Mouse (Mus musculus): ENCODE measurements at regions not wholly inside any gene's neighbourhood (a gene's known extent, or its start where the extent isn't known, plus 50 kb on each side); places are given as distances from the start of the nearest gene placed in this dataset.

DNA sequence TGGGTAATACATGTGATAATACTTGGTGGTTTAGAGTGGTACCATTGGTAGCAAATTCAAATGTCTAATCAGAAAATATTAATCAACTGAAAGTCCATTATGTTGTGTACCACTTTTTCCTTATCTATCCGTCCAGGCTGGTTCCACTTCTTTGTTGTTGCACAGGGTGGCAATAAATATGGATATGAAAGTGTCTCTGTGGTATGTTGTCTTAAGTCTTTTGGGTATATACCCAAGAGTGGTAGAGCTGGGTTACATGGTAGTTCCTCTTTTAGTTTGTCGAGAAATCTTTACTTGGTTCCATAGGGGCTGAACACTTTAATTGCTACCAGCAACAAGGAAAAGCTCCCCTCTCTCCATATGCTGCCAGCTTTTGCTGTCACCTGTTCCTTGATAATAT, 184.9 kb downstream of the 4933412E24Rik start:
- TF ChIP-seq FOSL1 (IDR thresholded peaks at IDR 0.05; ENCODE audit: insufficient read depth, low read length, poor library complexity, severe bottlenecking) (no peak), MYOG (IDR thresholded peaks at IDR 0.05; ENCODE audit: control insufficient read depth, extremely low read depth, insufficient read length) (no peak), MYOD1 (IDR thresholded peaks at IDR 0.05; ENCODE audit: control insufficient read depth, insufficient read length, low read depth) (no peak), CEBPB (IDR thresholded peaks at IDR 0.05; ENCODE audit: low read depth) (no peak), USF1 (IDR thresholded peaks at IDR 0.05; ENCODE audit: low read depth) (no peak), MAX (IDR thresholded peaks at IDR 0.05) (no peak)
- Histone ChIP-seq H3K79me3 (ENCODE audit: low read depth) (no peaks in the 10 kb centered on the region), H3K79me2 (ENCODE audit: control insufficient read depth, insufficient read depth) (no peaks in the 10 kb centered on the region), H3K4me3 (ENCODE audit: insufficient read depth, poor library complexity, severe bottlenecking) (no peak overlapping the region), H3ac (ENCODE audit: control insufficient read depth, insufficient read length, low read depth) (no peak overlapping the region), H3K36me3 (ENCODE audit: control insufficient read depth, insufficient read depth) (no peaks in the 10 kb centered on the region), H3K27me3 (ENCODE audit: control insufficient read depth, insufficient read depth, insufficient read length) (no peaks in the 10 kb centered on the region)

DNA sequence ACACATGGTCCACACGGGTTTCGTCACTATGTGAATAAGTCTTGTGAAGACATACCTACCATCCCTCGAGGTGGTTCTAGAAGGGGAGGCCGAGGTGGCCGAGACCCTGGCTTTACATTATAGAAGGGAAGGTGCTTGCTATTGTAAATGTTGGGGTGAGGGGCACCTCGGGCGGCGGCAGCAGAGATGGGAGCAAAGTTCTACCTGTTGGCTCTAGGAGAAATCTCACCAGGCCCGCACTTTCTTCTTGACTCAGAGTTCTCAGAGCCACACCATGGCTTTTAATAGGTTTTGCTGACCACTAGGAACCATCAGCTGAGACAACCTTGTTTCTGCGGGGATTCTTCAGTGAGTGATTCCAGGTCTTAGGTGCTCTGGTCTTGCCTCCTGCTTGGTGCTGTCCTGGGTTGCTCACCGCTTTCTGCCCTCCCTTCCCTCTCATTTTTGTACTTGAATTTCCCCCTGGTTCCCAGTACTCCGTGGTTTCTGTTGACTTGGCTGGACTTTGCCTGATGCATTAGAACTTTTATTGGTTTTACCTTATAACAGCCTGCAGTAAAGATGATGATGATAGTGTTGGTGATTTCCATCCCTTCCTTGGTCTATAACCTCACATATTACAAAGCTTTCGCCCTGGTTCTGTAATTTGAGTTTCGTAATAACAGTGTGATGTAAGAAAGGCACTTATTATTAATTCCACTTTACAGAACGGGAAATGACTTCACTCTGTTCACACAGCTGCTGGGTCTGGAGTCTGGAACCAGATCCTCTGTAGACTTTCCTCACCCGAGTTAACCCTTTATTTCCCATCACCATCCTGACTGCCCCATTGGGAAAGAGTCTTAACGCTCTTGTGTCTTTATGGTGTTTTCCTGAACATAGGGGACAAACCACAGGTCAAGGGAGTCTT, 185.6 kb downstream of the 4933412E24Rik start:
- no peaks in the 10 kb centered on the region for H3K79me2 ChIP-seq (ENCODE audit: control insufficient read depth, insufficient read depth)
- no peak overlapping the region for H3K4me3 ChIP-seq (ENCODE audit: insufficient read depth, poor library complexity, severe bottlenecking)
- no peaks in the 10 kb centered on the region for H3K36me3 ChIP-seq (ENCODE audit: control insufficient read depth, insufficient read depth)
- no peaks in the 10 kb centered on the region for H3K27me3 ChIP-seq (ENCODE audit: control insufficient read depth, insufficient read depth, insufficient read length)
- H3ac ChIP-seq (ENCODE audit: control insufficient read depth, insufficient read length, low read depth) = no peak overlapping the region
- no peaks in the 10 kb centered on the region for H3K79me3 ChIP-seq (ENCODE audit: low read depth)
- peak; percentile 68 for TF ChIP-seq CEBPB (IDR thresholded peaks at IDR 0.05; ENCODE audit: low read depth)
- no peak for TF ChIP-seq USF1 (IDR thresholded peaks at IDR 0.05; ENCODE audit: low read depth)
- TF ChIP-seq MYOD1 (IDR thresholded peaks at IDR 0.05; ENCODE audit: control insufficient read depth, insufficient read length, low read depth) = peak; percentile 64

DNA sequence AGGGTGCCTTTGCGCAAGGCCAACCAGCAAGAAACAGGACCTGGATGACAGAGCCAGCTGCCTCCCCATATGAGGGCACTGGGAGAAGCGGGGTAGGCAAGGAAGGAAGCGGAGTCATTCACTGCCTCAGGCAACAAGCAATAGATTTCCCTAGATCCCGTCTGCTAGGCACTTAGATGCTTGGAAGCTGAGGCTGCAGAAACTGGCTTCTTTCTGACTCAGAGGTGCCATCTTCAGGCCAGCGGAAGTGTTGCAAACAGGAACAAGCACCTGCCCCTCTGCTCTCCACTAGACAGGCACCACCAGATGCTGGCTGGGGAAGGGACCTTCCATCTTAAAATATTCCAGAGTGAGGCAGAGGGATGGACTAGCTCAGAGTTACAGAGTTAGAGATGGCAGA, 188.0 kb downstream of the 4933412E24Rik start:
- no peaks in the 10 kb centered on the region for H3K27me3 ChIP-seq (ENCODE audit: control insufficient read depth, insufficient read depth, insufficient read length)
- H3K79me2 ChIP-seq (ENCODE audit: control insufficient read depth, insufficient read depth) = no peaks in the 10 kb centered on the region
- no peaks in the 10 kb centered on the region for H3K79me3 ChIP-seq (ENCODE audit: low read depth)
- no peak overlapping the region for H3K4me3 ChIP-seq (ENCODE audit: insufficient read depth, poor library complexity, severe bottlenecking)
- no peaks in the 10 kb centered on the region for H3K36me3 ChIP-seq (ENCODE audit: control insufficient read depth, insufficient read depth)
- H3ac ChIP-seq (ENCODE audit: control insufficient read depth, insufficient read length, low read depth) = no peak overlapping the region
- no peak for TF ChIP-seq MYOG (IDR thresholded peaks at IDR 0.05; ENCODE audit: control insufficient read depth, extremely low read depth, insufficient read length)
- TF ChIP-seq CEBPB (IDR thresholded peaks at IDR 0.05; ENCODE audit: low read depth) = peak; percentile 22
- no peak for TF ChIP-seq FOSL1 (IDR thresholded peaks at IDR 0.05; ENCODE audit: insufficient read depth, low read length, poor library complexity, severe bottlenecking)
- peak; percentile 84 for TF ChIP-seq CTCF (IDR thresholded peaks at IDR 0.05; ENCODE audit: control insufficient read depth, insufficient read depth, insufficient read length)
- TF ChIP-seq MAX (IDR thresholded peaks at IDR 0.05) = no peak
- TF ChIP-seq USF1 (IDR thresholded peaks at IDR 0.05; ENCODE audit: low read depth) = no peak
- TF ChIP-seq MYOD1 (IDR thresholded peaks at IDR 0.05; ENCODE audit: control insufficient read depth, insufficient read length, low read depth) = peak; percentile 52

DNA sequence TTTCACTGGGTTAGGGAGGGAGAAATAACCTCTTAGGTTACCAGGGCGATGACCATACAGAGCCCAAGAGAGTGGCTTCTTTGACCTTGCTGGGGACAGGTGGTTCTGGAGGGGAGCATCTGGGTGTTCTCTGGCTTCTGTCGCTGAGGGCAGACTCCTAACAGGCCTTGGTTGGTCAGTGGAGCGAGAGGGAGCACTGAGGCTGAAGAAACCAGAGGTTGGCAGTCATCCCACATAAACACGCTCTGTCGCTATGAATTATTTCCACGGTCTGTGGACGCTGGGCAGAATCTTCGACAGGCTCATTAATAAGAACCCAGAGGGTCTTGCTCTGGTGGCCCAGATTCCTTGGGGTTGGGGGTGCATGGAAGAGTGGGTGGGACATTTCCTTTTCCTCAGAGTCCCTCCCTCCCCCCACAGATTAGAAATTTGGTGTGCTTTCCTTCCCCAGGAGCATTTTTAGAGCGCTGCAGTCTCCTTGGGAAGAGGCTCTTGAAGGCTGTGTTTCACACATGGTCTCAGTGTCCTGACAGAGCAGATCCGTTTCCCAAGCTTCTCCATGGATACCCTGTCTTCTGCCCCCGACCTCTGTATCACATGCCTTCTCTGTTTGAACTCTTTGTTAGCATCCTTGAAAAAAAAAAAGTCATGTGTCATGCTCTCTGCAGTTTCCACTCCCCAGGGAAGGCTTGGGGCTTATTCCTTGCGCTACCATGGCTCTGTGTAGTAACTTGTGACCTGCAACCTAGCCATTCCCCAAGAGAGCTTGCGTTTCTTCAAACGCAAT, 190.1 kb downstream of the 4933412E24Rik start:
- no peak for TF ChIP-seq MAX (IDR thresholded peaks at IDR 0.05)
- no peak for TF ChIP-seq USF1 (IDR thresholded peaks at IDR 0.05; ENCODE audit: low read depth)
- TF ChIP-seq FOSL1 (IDR thresholded peaks at IDR 0.05; ENCODE audit: insufficient read depth, low read length, poor library complexity, severe bottlenecking) = no peak
- TF ChIP-seq MYOD1 (IDR thresholded peaks at IDR 0.05; ENCODE audit: control insufficient read depth, insufficient read length, low read depth) = no peak
- TF ChIP-seq MYOG (IDR thresholded peaks at IDR 0.05; ENCODE audit: control insufficient read depth, extremely low read depth, insufficient read length) = no peak
- TF ChIP-seq CEBPB (IDR thresholded peaks at IDR 0.05; ENCODE audit: low read depth) = no peak
- TF ChIP-seq CTCF (IDR thresholded peaks at IDR 0.05; ENCODE audit: control insufficient read depth, insufficient read depth, insufficient read length) = no peak
- Histone ChIP-seq H3K4me3 (ENCODE audit: insufficient read depth, poor library complexity, severe bottlenecking) (no peak overlapping the region), H3K79me2 (ENCODE audit: control insufficient read depth, insufficient read depth) (no peaks in the 10 kb centered on the region), H3ac (ENCODE audit: control insufficient read depth, insufficient read length, low read depth) (no peak overlapping the region), H3K36me3 (ENCODE audit: control insufficient read depth, insufficient read depth) (no peaks in the 10 kb centered on the region), H3K79me3 (ENCODE audit: low read depth) (no peaks in the 10 kb centered on the region), H3K27me3 (ENCODE audit: control insufficient read depth, insufficient read depth, insufficient read length) (no peaks in the 10 kb centered on the region)

DNA sequence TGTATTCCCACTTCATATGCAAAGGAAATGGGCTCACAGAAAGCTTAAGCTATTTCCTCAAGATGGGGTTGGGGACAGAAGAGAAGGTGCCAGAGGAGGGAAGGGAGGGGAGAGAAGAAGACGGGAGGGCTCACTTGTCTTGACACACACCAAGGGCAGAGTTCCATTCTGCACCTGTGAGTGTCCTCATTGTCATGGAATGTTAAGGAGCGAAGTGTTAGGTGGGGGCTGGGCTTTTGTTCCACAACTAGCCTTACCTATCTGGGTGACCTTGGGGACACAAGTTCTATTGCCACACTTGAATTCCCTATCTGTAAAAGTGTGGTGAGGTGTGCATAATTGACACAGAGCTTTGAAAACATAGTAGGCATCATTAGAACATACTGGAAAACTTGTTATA, 192.5 kb downstream of the 4933412E24Rik start:
- no peaks in the 10 kb centered on the region for H3K79me2 ChIP-seq (ENCODE audit: control insufficient read depth, insufficient read depth)
- H3K27me3 ChIP-seq (ENCODE audit: control insufficient read depth, insufficient read depth, insufficient read length) = no peaks in the 10 kb centered on the region
- H3ac ChIP-seq (ENCODE audit: control insufficient read depth, insufficient read length, low read depth) = no peak overlapping the region
- no peaks in the 10 kb centered on the region for H3K36me3 ChIP-seq (ENCODE audit: control insufficient read depth, insufficient read depth)
- H3K79me3 ChIP-seq (ENCODE audit: low read depth) = no peaks in the 10 kb centered on the region
- TF ChIP-seq MYOG (IDR thresholded peaks at IDR 0.05; ENCODE audit: control insufficient read depth, extremely low read depth, insufficient read length) (no peak), MYOD1 (IDR thresholded peaks at IDR 0.05; ENCODE audit: control insufficient read depth, insufficient read length, low read depth) (no peak), MAX (IDR thresholded peaks at IDR 0.05) (no peak), FOSL1 (IDR thresholded peaks at IDR 0.05; ENCODE audit: insufficient read depth, low read length, poor library complexity, severe bottlenecking) (no peak), USF1 (IDR thresholded peaks at IDR 0.05; ENCODE audit: low read depth) (no peak), CEBPB (IDR thresholded peaks at IDR 0.05; ENCODE audit: low read depth) (no peak), CTCF (IDR thresholded peaks at IDR 0.05; ENCODE audit: control insufficient read depth, insufficient read depth, insufficient read length) (no peak)
- no peak overlapping the region for H3K4me3 ChIP-seq (ENCODE audit: insufficient read depth, poor library complexity, severe bottlenecking)

All from C2C12 (cell line).